Mouse (Mus musculus) adrenal gland, postnatal 10 days (tissue): ENCODE results near the gene Tap1. TPM values are rescaled to one million over a fixed set of nuclear protein-coding genes. Genes with fewer than 3 reads are reported as not detected.
A peak's percentile ranks its signal among the peaks of the same experiment; 100 is the strongest.

Experiments
- DNase-seq: peaks from one replicate; pipeline ENCODE4 v3.0.0; 2021; ENCODE audit warnings: mixed read lengths
- total RNA-seq, 2 experiments: library from RNA; stranded (reverse); gene quantifications; 2 replicates each; pipeline ENCODE4 v1.2.3; 2021

The Tap1 gene
- total RNA-seq, 2 experiments from 2014 or later = 11.9 to 15.5 TPM

GRCm38 (mm10) chr17:34234926-34235325 lies 47.6 kb downstream of the Tap1 start:
- DNase-seq = peak; percentile 85

- DNase-seq = no peak
Observed at GRCm38 (mm10) chr17:34236691-34237090, 49.3 kb downstream of the Tap1 start.

DNA sequence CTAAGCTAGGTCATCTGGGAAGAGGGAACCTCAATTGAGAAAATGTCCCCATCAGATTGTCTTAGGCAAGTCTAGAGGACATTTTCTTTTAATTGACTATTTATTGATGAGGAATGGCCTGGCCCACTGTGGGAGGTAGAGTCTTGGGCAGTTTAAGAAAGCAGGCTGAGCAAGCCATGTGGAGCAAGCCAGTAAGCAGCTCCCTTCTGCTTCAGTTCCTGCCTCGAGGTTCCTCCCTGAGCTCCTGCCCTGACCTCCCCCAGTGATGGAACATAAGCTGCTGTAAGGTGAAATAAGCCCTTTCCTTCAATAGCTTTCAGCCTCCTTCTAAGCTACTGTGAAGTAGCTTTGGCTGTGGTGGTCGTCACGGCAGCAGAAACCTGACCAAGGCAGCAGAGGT lies 50.4 kb downstream of the Tap1 start:
- no peak for DNase-seq

DNA sequence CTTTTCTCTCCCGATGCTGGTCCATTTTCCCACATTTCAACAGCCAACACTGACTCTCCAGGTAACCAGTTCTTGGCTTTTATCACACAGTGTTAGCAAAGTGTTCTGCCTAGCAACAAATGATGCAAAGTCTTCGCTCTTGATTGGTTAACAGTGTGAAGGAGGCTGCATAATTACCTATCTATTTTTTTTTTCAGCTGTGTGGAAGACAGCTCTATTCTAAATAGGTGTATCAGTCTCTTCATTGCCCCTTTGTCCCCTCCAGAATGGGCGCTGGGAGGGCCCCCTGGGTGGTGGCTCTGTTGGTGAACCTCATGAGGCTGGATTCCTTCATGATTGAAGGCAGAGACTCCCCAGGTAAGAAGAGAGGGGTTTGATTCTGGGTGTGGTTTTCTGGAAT lies 51.4 kb downstream of the Tap1 start, which contains the start of gene H2-Ob:
Gene H2-Ob (plus strand): TSS at position 198 of the 400 bp plus-strand sequence.
- DNase-seq = peak; percentile 46

- DNase-seq = no peak
Observed at GRCm38 (mm10) chr17:34239601-34240041, 52.3 kb downstream of the Tap1 start.

GRCm38 (mm10) chr17:34240366-34240765 lies 53.0 kb downstream of the Tap1 start:
- no peak for DNase-seq

DNA sequence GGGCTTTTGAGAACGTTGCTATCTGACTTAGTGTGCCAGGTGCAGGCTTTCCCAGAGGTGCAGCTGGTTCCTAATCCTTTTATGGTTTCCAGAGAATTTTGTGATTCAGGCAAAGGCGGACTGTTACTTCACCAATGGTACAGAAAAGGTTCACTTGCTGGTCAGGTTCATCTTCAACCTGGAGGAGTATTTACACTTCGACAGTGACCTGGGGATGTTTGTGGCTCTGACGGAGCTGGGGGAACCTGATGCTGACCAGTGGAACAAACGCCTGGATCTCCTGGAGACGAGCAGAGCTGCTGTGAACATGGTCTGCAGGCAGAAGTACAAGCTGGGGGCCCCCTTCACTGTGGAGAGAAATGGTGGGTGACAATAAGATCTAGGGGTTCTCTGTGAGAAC lies 53.6 kb downstream of the Tap1 start:
- DNase-seq = no peak

DNA sequence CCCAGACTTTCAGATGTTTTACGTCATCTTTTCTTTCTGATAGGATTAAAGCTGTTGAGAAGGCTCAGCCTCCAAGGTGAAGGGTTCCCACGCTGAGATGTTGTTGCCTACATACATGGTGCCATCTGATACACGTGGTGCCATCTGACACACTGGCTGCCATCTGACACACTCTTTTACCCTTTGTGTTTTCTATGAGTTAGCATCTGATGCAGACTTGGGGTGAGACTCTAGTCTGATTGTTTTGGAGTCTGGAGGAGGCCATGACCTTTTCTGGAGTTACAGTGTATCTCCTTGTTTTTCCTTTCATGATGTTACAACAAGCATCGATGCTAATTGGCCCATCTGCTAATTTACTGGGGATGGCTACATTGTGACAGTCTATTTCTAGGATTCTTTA lies 57.3 kb downstream of the Tap1 start:
- no peak for DNase-seq

Other genes with a start within 250 kb of the Tap1 start
- 10 to 100 TPM; 81.2 to 94.9 TPM for gene Pfdn6, start 247.2 kb upstream of the Tap1 start, total RNA-seq
- 10 to 100 TPM; 28.4 to 29.7 TPM for gene Wdr46, start 246.9 kb upstream of the Tap1 start, total RNA-seq
- 1 to 10 TPM; 4.8 to 5.8 TPM for gene B3galt4, start 236.1 kb upstream of the Tap1 start, total RNA-seq
- gene Vps52, start 231.7 kb upstream of the Tap1 start, total RNA-seq = 10 to 100 TPM; 38.8 to 51.4 TPM
- gene Rps18, start 231.6 kb upstream of the Tap1 start, total RNA-seq = 100 to 1,000 TPM; 943 to 952 TPM
- gene H2-K1, start 187.2 kb upstream of the Tap1 start, total RNA-seq = 100 to 1,000 TPM; 204 to 217 TPM
- 10 to 100 TPM; 29.8 to 36.5 TPM for gene Ring1, start 162.9 kb upstream of the Tap1 start, total RNA-seq
- gene H2-Ke6, start 159.5 kb upstream of the Tap1 start, total RNA-seq = 100 to 1,000 TPM; 184 to 194 TPM
- gene Slc39a7, start 155.9 kb upstream of the Tap1 start, total RNA-seq = 100 to 1,000 TPM; 115 to 140 TPM
- gene Rxrb, start 155.7 kb upstream of the Tap1 start, total RNA-seq = 10 to 100 TPM; 62.3 to 76.1 TPM
- 10 to 100 TPM in 1 of 2 experiments, 1 to 10 TPM in 1; 4.2 to 15.0 TPM for gene Col11a2, start 148.1 kb upstream of the Tap1 start, total RNA-seq
- 1 to 10 TPM; 1.4 to 1.5 TPM for gene H2-Oa, start 95.2 kb upstream of the Tap1 start, total RNA-seq
- gene H2-DMa, start 68.0 kb upstream of the Tap1 start, total RNA-seq = 10 to 100 TPM in 1 of 2 experiments, 1 to 10 TPM in 1; 8.9 to 15.2 TPM
- 100 to 1,000 TPM; 170 to 181 TPM for gene Brd2, start 64.9 kb upstream of the Tap1 start, total RNA-seq
- gene H2-DMb2, start 44.2 kb upstream of the Tap1 start, total RNA-seq = 1 to 10 TPM; 4.5 to 4.8 TPM
- 1 to 10 TPM; 3.6 to 5.8 TPM for gene H2-DMb1, start 34.5 kb upstream of the Tap1 start, total RNA-seq
- gene Psmb9, start 211 bp downstream of the Tap1 start, total RNA-seq = 10 to 100 TPM; 13.5 to 18.2 TPM
- 10 to 100 TPM; 22.8 to 29.1 TPM for gene Psmb8, start 10.2 kb downstream of the Tap1 start, total RNA-seq
- gene Tap2, start 16.0 kb downstream of the Tap1 start, total RNA-seq = 10 to 100 TPM; 32.8 to 35.0 TPM
- 1 to 10 TPM; 2.7 to 3.5 TPM for gene H2-Ob, start 51.4 kb downstream of the Tap1 start, total RNA-seq
- gene H2-Ab1, start 70.1 kb downstream of the Tap1 start, total RNA-seq = 10 to 100 TPM; 27.9 to 36.1 TPM
- 10 to 100 TPM; 40.5 to 44.8 TPM for gene H2-Aa, start 100.3 kb downstream of the Tap1 start, total RNA-seq
- gene H2-Eb1, start 118.3 kb downstream of the Tap1 start, total RNA-seq = 10 to 100 TPM; 33.3 to 37.7 TPM
- gene H2-Eb2, start 138.1 kb downstream of the Tap1 start, total RNA-seq = under 1 TPM; 0.21 to 0.39 TPM
- under 1 TPM; 0.48 to 0.66 TPM for gene Btnl2, start 167.3 kb downstream of the Tap1 start, total RNA-seq
- gene Btnl1, start 189.6 kb downstream of the Tap1 start, total RNA-seq = not detected
- 1 to 10 TPM; 1.5 to 3.6 TPM for gene BC051142, start 211.3 kb downstream of the Tap1 start, total RNA-seq